Mouse (Mus musculus) layer of hippocampus, adult 6 months (tissue): ENCODE measurements around the gene Ppp2r1b. TPM values are rescaled to one million over a fixed set of nuclear protein-coding genes. Genes with fewer than 3 reads are reported as not detected.

ENCODE experiments used
- long read RNA-seq, 2 experiments: library from polyadenylated mRNA; unstranded; transcript quantifications; one replicate each; pipeline ENCODE4 v2.0.0; 2019 to 2020
- polyA plus RNA-seq: library from polyadenylated mRNA; unstranded; fragments of <200 nt; fragmentation: Nextera tagmentation; gene quantifications from 2 replicates; pipeline ENCODE4 v1.2.3, GENCODE M21; 2021

Gene Ppp2r1b
- polyA plus RNA-seq: 7.3 and 9.1 TPM in 2 replicates
- long read RNA-seq, experiment 1, transcript Ppp2r1b-202 (15 exons, 3,430 nt): major isoform, 15 of 22 reads
- long read RNA-seq, experiment 1, partial matches to known transcripts: 2 of 22 reads
- long read RNA-seq, experiment 1, other reads (novel, unspliced or antisense): 5 of 22 reads
- long read RNA-seq, experiment 2, transcript Ppp2r1b-202 (15 exons, 3,430 nt): major isoform, 88 of 114 reads
- long read RNA-seq, experiment 2, partial matches to known transcripts: 6 of 114 reads
- long read RNA-seq, experiment 2, other reads (novel, unspliced or antisense): 20 of 114 reads

DNA sequence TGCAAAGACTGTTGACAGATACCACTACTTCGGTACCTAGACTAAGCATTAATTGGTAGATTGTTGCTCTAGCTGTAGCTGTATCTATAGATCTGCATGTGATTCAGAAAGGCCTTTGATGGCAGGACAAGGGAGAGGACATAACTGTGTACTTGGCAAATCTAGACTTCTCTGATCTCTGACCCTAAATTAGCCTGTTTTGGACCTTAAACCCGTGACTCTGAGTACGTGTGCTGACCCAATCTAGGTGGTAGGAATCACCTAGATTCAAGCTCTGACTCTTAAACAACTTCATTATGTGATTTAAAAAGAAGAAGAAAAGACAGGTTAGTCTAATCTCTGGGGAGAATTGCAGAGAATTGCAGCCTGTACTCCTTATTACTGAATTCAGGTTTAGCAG, at the start of gene Ppp2r1b:
Gene Ppp2r1b, plus strand, starts transcription at position 221 of the 400 bp plus-strand sequence.

Other genes starting within 250 kb of the Ppp2r1b start
- 162 and 171 TPM in 2 replicates for gene Sdhd, start 241.5 kb upstream of the Ppp2r1b start, polyA plus RNA-seq
- 984 and 1,066 TPM in 2 replicates for gene Timm8b, start 241.4 kb upstream of the Ppp2r1b start, polyA plus RNA-seq
- 5.5 and 8.0 TPM in 2 replicates for gene Pih1d2, start 228.0 kb upstream of the Ppp2r1b start, polyA plus RNA-seq
- 15.6 and 17.5 TPM in 2 replicates for gene Nkapd1, start 227.8 kb upstream of the Ppp2r1b start, polyA plus RNA-seq
- gene Dlat, start 185.5 kb upstream of the Ppp2r1b start, polyA plus RNA-seq: 35.3 and 36.1 TPM in 2 replicates
- 29.8 and 33.8 TPM in 2 replicates for gene Dixdc1, start 105.8 kb upstream of the Ppp2r1b start, polyA plus RNA-seq
- 3.4 and 3.6 TPM in 2 replicates for gene 2310030G06Rik, start 98.8 kb upstream of the Ppp2r1b start, polyA plus RNA-seq
- 308 and 325 TPM in 2 replicates for gene Cryab, start 94.0 kb upstream of the Ppp2r1b start, polyA plus RNA-seq
- gene Hspb2, start 92.9 kb upstream of the Ppp2r1b start, polyA plus RNA-seq: 2.2 and 3.1 TPM in 2 replicates
- 5.2 and 6.0 TPM in 2 replicates for gene Fdxacb1, start 77.1 kb upstream of the Ppp2r1b start, polyA plus RNA-seq
- gene Alg9, start 70.3 kb upstream of the Ppp2r1b start, polyA plus RNA-seq: 10.0 and 10.5 TPM in 2 replicates
- 95.2 and 108 TPM in 2 replicates for gene 1110032A03Rik, start 69.8 kb upstream of the Ppp2r1b start, polyA plus RNA-seq
- gene Sik2, start 163.8 kb downstream of the Ppp2r1b start, polyA plus RNA-seq: 9.7 and 12.2 TPM in 2 replicates
- not detected in 2 replicates for gene Btg4, start 215.6 kb downstream of the Ppp2r1b start, polyA plus RNA-seq
- gene Layn, start 231.8 kb downstream of the Ppp2r1b start, polyA plus RNA-seq: 5.5 and 7.2 TPM in 2 replicates